Mouse (Mus musculus): ENCODE results near the gene Cbfa2t3.

- TF ChIP-seq CTCF (IDR thresholded peaks at IDR 0.05; ENCODE audit: borderline replicate concordance, insufficient read depth, low read length): no peak
- no peak for TF ChIP-seq POLR2A (IDR thresholded peaks at IDR 0.05; ENCODE audit: low read depth, low read length)
Measured at GRCm38 (mm10) chr8:122642071-122642470, 56.8 kb downstream of the Cbfa2t3 start.
